Mouse (Mus musculus) limb, embryonic 15.5 days (tissue): ENCODE data around the gene Lair1. TPM values are rescaled to one million over a fixed set of nuclear protein-coding genes. Genes with fewer than 3 reads are reported as not detected.
"Not testable (repeated sequence)": the region's sequence is repeated elsewhere in the genome, so short reads cannot be mapped to it uniquely, and the experiment has no call there.

Experiments
- ATAC-seq: fragments of 200-750 bp; cut with Nextera tagmentation; 2 replicates; pipeline ENCODE4 v1.8.0; 2017; ENCODE audit warnings: low read depth, moderate TSS enrichment; ENCODE audit not compliant: insufficient number of reproducible peaks, low FRiP score, low TSS enrichment
- H3K27ac ChIP-seq: fragments of 300-500 bp; sonication (generic); 2 replicates; pipeline ENCODE4 v1.5.1; 2015; ENCODE audit warnings: moderate library complexity, mild to moderate bottlenecking, inconsistent platforms
- H3K27me3 ChIP-seq: fragments of 300-500 bp; sonication (generic); 2 replicates; pipeline ENCODE4 v1.6.1; 2015; ENCODE audit warnings: inconsistent platforms
- H3K36me3 ChIP-seq: fragments of 300-500 bp; sonication (generic); 2 replicates; pipeline ENCODE4 v1.6.1; 2015; ENCODE audit warnings: inconsistent platforms
- H3K4me1 ChIP-seq: fragments of 300-500 bp; sonication (generic); 2 replicates; pipeline ENCODE4 v1.6.1; 2015; ENCODE audit warnings: inconsistent platforms
- H3K4me2 ChIP-seq: fragments of 300-500 bp; sonication (generic); 2 replicates; pipeline ENCODE4 v1.6.1; 2015; ENCODE audit warnings: mild to moderate bottlenecking, inconsistent platforms
- H3K4me3 ChIP-seq: fragments of 300-500 bp; sonication (generic); 2 replicates; pipeline ENCODE4 v1.5.1; 2015; ENCODE audit warnings: mild to moderate bottlenecking, inconsistent platforms
- H3K9ac ChIP-seq: fragments of 300-500 bp; sonication (generic); 2 replicates; pipeline ENCODE4 v1.6.1; 2015; ENCODE audit warnings: inconsistent platforms
- H3K9me3 ChIP-seq: fragments of 300-500 bp; sonication (generic); 2 replicates; pipeline ENCODE4 v1.6.1; 2016; ENCODE audit warnings: inconsistent platforms
- WGBS: fragments of 180-500 bp; shearing (Covaris S2); methylation state at CpG from one replicate; pipeline ENCODE4 v1.1.7; 2015; 5-methylcytosine and 5-hydroxymethylcytosine counted together
- polyA plus RNA-seq: library from polyadenylated mRNA; unstranded; fragments of >200 nt; fragmentation: Nextera tagmentation; extraction: Ambion mirVana; gene quantifications from 2 replicates; pipeline ENCODE4 v1.2.1, GENCODE M21; 2015

The Lair1 gene
- polyA plus RNA-seq, 1 experiment from 2014 or later: 0.79 TPM

GRCm38 (mm10) chr7:4081706-4082105 lies 18.7 kb upstream of the Lair1 start:
- Histone ChIP-seq H3K4me3 (no peak overlapping the region), H3K9me3 (no peaks in the 10 kb centered on the region), H3K9ac (no peak overlapping the region), H3K4me2 (no peak overlapping the region), H3K27me3 (no peaks in the 10 kb centered on the region), H3K36me3 (no peaks in the 10 kb centered on the region), H3K4me1 (no peaks in the 10 kb centered on the region), H3K27ac (no peak overlapping the region)
- no peak for ATAC-seq

- Histone ChIP-seq H3K4me1 (no peaks in the 10 kb centered on the region), H3K27ac (no peak overlapping the region), H3K27me3 (no peaks in the 10 kb centered on the region), H3K4me3 (no peak overlapping the region), H3K4me2 (no peak overlapping the region), H3K9ac (no peak overlapping the region), H3K36me3 (no peaks in the 10 kb centered on the region), H3K9me3 (no peaks in the 10 kb centered on the region)
- no peak for ATAC-seq
- 80% methylated on average over 4 of the region's 4 CpGs for WGBS
Measured at GRCm38 (mm10) chr7:4080552-4080951, 17.5 kb upstream of the Lair1 start.

- Histone ChIP-seq H3K27ac (no peak overlapping the region), H3K4me1 (no peaks in the 10 kb centered on the region), H3K9ac (no peak overlapping the region), H3K27me3 (no peaks in the 10 kb centered on the region), H3K9me3 (no peaks in the 10 kb centered on the region), H3K4me2 (no peak overlapping the region), H3K36me3 (no peaks in the 10 kb centered on the region), H3K4me3 (no peak overlapping the region)
- ATAC-seq: no peak; the same call in 1 of the 2 replicates
- WGBS: 69% methylated on average over 7 of the region's 7 CpGs
Measured at GRCm38 (mm10) chr7:4079511-4079910, 16.5 kb upstream of the Lair1 start.

DNA sequence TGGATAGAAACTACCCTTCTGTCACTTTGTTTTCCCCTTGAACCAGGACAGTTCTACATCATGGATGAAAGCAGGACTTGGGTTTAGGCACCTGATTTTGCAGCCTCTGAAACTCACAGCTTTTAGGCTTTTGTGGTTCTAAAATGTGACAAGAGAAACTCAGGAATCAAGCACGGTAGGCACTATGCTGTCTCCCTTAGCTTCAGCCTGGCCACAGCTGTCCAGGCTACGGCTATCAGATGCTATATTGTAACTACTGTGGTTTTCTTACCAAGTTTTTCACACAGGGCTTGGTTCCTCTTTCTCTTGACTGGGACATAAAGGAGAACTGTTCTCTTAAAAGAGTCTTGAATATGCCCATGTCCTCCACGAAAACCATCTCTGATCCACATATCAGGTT lies 10.1 kb upstream of the Lair1 start:
- H3K36me3 ChIP-seq: no peaks in the 10 kb centered on the region
- no peaks in the 10 kb centered on the region for H3K4me1 ChIP-seq
- no peak overlapping the region for H3K4me3 ChIP-seq
- 72% methylated on average over 3 of the region's 3 CpGs for WGBS
- no peak overlapping the region for H3K4me2 ChIP-seq
- no peak for ATAC-seq
- H3K27me3 ChIP-seq: no peaks in the 10 kb centered on the region
- no peak overlapping the region for H3K9ac ChIP-seq
- H3K9me3 ChIP-seq: no peaks in the 10 kb centered on the region
- no peak overlapping the region for H3K27ac ChIP-seq

GRCm38 (mm10) chr7:4071066-4071465 lies 8.1 kb upstream of the Lair1 start:
- Histone ChIP-seq H3K4me1 (no peaks in the 10 kb centered on the region), H3K9ac (no peak overlapping the region), H3K27ac (no peak overlapping the region), H3K27me3 (no peaks in the 10 kb centered on the region), H3K9me3 (no peaks in the 10 kb centered on the region), H3K4me3 (no peak overlapping the region), H3K36me3 (no peaks in the 10 kb centered on the region), H3K4me2 (no peak overlapping the region)
- ATAC-seq: no peak
- WGBS: 87% methylated on average over 6 of the region's 6 CpGs

DNA sequence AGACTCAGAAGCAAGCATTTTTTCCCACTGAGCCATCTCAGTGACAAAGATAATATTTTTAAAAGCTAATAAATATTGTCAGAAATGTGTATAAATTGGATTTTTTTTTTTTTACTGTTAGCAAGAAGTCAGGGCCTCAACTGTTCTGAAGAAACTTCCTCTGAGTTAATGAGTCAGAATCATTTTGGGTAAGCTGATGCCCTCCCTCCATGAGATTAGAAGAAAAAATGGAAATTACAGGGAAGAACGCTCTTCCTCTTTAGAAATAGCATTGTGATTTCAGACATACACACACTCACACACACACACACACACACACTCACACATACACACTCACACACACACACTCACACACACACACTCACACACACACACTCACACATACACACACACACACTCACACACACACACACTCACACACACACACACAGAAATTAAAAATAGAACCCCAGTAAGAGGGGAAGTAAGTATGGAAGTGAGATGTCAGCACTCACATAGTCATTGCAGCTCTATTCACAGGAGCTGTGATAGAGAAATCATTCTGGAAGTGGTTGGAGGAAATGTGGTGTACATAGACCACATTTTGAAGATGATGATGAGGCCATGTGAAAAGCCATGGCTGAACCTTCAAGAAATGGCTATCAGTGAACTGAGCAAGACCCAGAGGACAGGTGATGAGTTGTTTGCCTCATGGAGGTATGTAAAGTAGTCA lies 866 bp upstream of the Lair1 start:
- no peak for ATAC-seq
- Histone ChIP-seq H3K4me2 (no peak overlapping the region), H3K27me3 (no peaks in the 10 kb centered on the region), H3K4me1 (no peaks in the 10 kb centered on the region), H3K36me3 (no peaks in the 10 kb centered on the region), H3K27ac (no peak overlapping the region), H3K9ac (no peak overlapping the region), H3K9me3 (no peaks in the 10 kb centered on the region), H3K4me3 (no peak overlapping the region)
- 86% methylated on average over 1 of the region's 1 CpGs for WGBS

GRCm38 (mm10) chr7:4060602-4061188 lies 2.3 kb downstream of the Lair1 start:
- not testable (repeated sequence) for H3K9me3 ChIP-seq, H3K4me2 ChIP-seq, H3K27ac ChIP-seq, ATAC-seq, H3K4me3 ChIP-seq, H3K36me3 ChIP-seq, H3K9ac ChIP-seq, H3K4me1 ChIP-seq, H3K27me3 ChIP-seq
- WGBS: 52% methylated on average over 9 of the region's 9 CpGs

- 27% methylated on average over 3 of the region's 3 CpGs for WGBS
- Histone ChIP-seq H3K27ac (no peak overlapping the region), H3K4me3 (no peak overlapping the region), H3K9ac (no peak overlapping the region), H3K4me1 (no peaks in the 10 kb centered on the region), H3K27me3 (no peaks in the 10 kb centered on the region), H3K4me2 (no peak overlapping the region), H3K36me3 (no peaks in the 10 kb centered on the region), H3K9me3 (no peaks in the 10 kb centered on the region)
- no peak for ATAC-seq
Measured at GRCm38 (mm10) chr7:4026794-4027421, 36.1 kb downstream of the Lair1 start.

DNA sequence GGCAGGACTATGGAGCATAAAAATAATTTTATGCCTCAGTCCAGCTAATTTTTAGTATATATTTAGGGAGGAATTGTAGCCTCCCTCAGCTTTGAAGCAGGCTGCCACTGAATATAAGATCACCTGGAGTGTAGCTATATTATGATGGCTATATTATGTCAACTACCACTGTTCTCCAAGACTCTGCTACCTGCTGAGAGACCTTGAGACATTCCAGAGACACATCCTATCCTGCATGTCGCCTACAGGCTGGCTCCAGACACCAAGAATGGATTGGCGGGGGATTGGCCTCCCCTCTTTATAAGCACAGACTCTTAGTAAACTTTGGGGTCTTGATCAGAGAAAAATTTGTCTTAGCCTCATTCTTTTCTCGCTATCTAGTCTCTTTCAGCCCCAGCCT lies 58.4 kb downstream of the Lair1 start:
- H3K36me3 ChIP-seq, ATAC-seq, H3K4me2 ChIP-seq, H3K27me3 ChIP-seq, H3K27ac ChIP-seq, H3K9me3 ChIP-seq, H3K4me1 ChIP-seq, H3K9ac ChIP-seq, H3K4me3 ChIP-seq: not testable (repeated sequence)
- 66% methylated on average over 3 of the region's 3 CpGs for WGBS

GRCm38 (mm10) chr7:4003996-4004395 lies 59.0 kb downstream of the Lair1 start:
- H3K9ac ChIP-seq, H3K4me2 ChIP-seq, H3K36me3 ChIP-seq, H3K4me1 ChIP-seq, H3K27ac ChIP-seq, H3K4me3 ChIP-seq, H3K27me3 ChIP-seq, ATAC-seq, H3K9me3 ChIP-seq: not testable (repeated sequence)
- 74% methylated on average over 4 of the region's 4 CpGs for WGBS

GRCm38 (mm10) chr7:3962017-3962416 lies 101.0 kb downstream of the Lair1 start:
- Histone ChIP-seq H3K27ac (no peak overlapping the region), H3K4me3 (no peak overlapping the region), H3K9me3 (no peaks in the 10 kb centered on the region), H3K36me3 (no peaks in the 10 kb centered on the region), H3K4me1 (no peaks in the 10 kb centered on the region), H3K4me2 (no peak overlapping the region), H3K9ac (no peak overlapping the region), H3K27me3 (no peaks in the 10 kb centered on the region)
- ATAC-seq: no peak
- 86% methylated on average over 2 of the region's 2 CpGs for WGBS

- H3K9ac ChIP-seq: no peak overlapping the region
- no peak overlapping the region for H3K4me2 ChIP-seq
- H3K27me3 ChIP-seq: no peaks in the 10 kb centered on the region
- no peaks in the 10 kb centered on the region for H3K4me1 ChIP-seq
- no peaks in the 10 kb centered on the region for H3K36me3 ChIP-seq
- no peak overlapping the region for H3K27ac ChIP-seq
- no peak for ATAC-seq
- no peaks in the 10 kb centered on the region for H3K9me3 ChIP-seq
- no peak overlapping the region for H3K4me3 ChIP-seq
- WGBS: 85% methylated on average over 3 of the region's 3 CpGs
Measured at GRCm38 (mm10) chr7:3957387-3957786, 105.6 kb downstream of the Lair1 start.
